Mouse (Mus musculus) CH12.LX (cell line): ENCODE data around the gene Gm7361. TPM values are rescaled to one million over a fixed set of nuclear protein-coding genes. Genes with fewer than 3 reads are reported as not detected.
"Not testable (repeated sequence)": the region's sequence is repeated elsewhere in the genome, so short reads cannot be mapped to it uniquely, and the experiment has no call there.

ENCODE experiments used
- DNase-seq: peaks from one replicate; pipeline ENCODE4 v3.0.0-alpha.2; 2013; ENCODE audit errors: extremely low read depth
- H3K27ac ChIP-seq: 2 replicates; pipeline ENCODE4 v1.5.1; 2012; ENCODE audit warnings: low read depth, mild to moderate bottlenecking, control low read depth, moderate library complexity; ENCODE audit not compliant: insufficient read depth
- H3K27me3 ChIP-seq: replicated peaks from 2 replicates; pipeline ENCODE3; 2012; ENCODE audit warnings: inconsistent platforms
- H3K36me3 ChIP-seq, 2 experiments: replicated peaks in 1 of 2; 2 replicates each; pipeline versions ENCODE3 to v1.6.1; 2012; ENCODE audit warnings: inconsistent platforms in 1 of 2, low read length in 1 of 2, mild to moderate bottlenecking in 1 of 2, mixed read lengths in 1 of 2, moderate library complexity in 1 of 2; ENCODE audit not compliant: control insufficient read depth in 1 of 2, insufficient read depth in 1 of 2
- H3K4me1 ChIP-seq, 2 experiments: 2 replicates each; pipeline ENCODE4 v1.6.1; 2012; ENCODE audit warnings: inconsistent platforms in 1 of 2, moderate library complexity in 1 of 2; ENCODE audit not compliant: insufficient read depth in 2 of 2, control insufficient read depth in 1 of 2
- H3K4me2 ChIP-seq: 2 replicates; pipeline ENCODE4 v1.6.1; 2012; ENCODE audit warnings: low read depth, mild to moderate bottlenecking, control low read depth; ENCODE audit not compliant: poor library complexity, insufficient read depth, severe bottlenecking
- H3K4me3 ChIP-seq, 3 experiments: fragments of 150-350 bp in 1 of 3; sonication (generic) in 1 of 3; replicated peaks in 1 of 3; 2 replicates each; pipeline versions ENCODE3 to v1.5.1; 2011 to 2012; ENCODE audit warnings: low read depth in 2 of 3, low read length in 2 of 3, mild to moderate bottlenecking in 2 of 3, moderate library complexity in 2 of 3, control low read depth in 1 of 3, improper control_type of control experiment in 1 of 3, inconsistent platforms in 1 of 3, mixed read lengths in 1 of 3; ENCODE audit not compliant: poor library complexity in 1 of 3
- H3K79me2 ChIP-seq: replicated peaks from 2 replicates; pipeline ENCODE4 v1.6.1; 2012; ENCODE audit warnings: mild to moderate bottlenecking, moderate library complexity; ENCODE audit not compliant: control insufficient read depth, poor library complexity, insufficient read depth, severe bottlenecking; ENCODE audit errors: extremely low read depth
- H3K9ac ChIP-seq: 2 replicates; pipeline ENCODE4 v1.6.1; 2012; ENCODE audit warnings: low read depth, mild to moderate bottlenecking, control low read depth, moderate library complexity; ENCODE audit not compliant: insufficient read depth
- H3K9me3 ChIP-seq: replicated peaks from 2 replicates; pipeline ENCODE3; 2012; ENCODE audit warnings: low read length, inconsistent platforms, mixed read lengths
- CTCF ChIP-seq, 2 experiments: IDR thresholded peaks in 1 of 2; conservative IDR thresholded peaks in 1 of 2; 2 replicates each; pipeline ENCODE4 v1.5.1; 2011 to 2012; ENCODE audit warnings: low read depth in 2 of 2, low read length in 2 of 2, improper control_type of control experiment in 1 of 2, inconsistent platforms in 1 of 2, mild to moderate bottlenecking in 1 of 2, moderate library complexity in 1 of 2
- E2F4 ChIP-seq: IDR thresholded peaks from 2 replicates; pipeline ENCODE4 v1.6.1; 2011; ENCODE audit warnings: low read depth, low read length, improper control_type of control experiment; ENCODE audit not compliant: insufficient replicate concordance
- ELF1 ChIP-seq: IDR thresholded peaks from 2 replicates; pipeline ENCODE4 v1.6.1; 2014; ENCODE audit warnings: low read depth, mild to moderate bottlenecking, inconsistent platforms, low read length, improper control_type of control experiment
- IRF4 ChIP-seq: IDR thresholded peaks from 2 replicates; pipeline ENCODE4 v1.6.1; 2014; ENCODE audit warnings: low read depth, mild to moderate bottlenecking, inconsistent platforms, low read length, improper control_type of control experiment
- JUN ChIP-seq: IDR thresholded peaks from 2 replicates; pipeline ENCODE4 v1.6.1; 2011; ENCODE audit warnings: low read depth, mild to moderate bottlenecking, low read length, improper control_type of control experiment, moderate library complexity; ENCODE audit not compliant: insufficient read depth
- JUND ChIP-seq: conservative IDR thresholded peaks from 2 replicates; pipeline ENCODE4 v1.6.1; 2011; ENCODE audit warnings: low read depth, low read length, improper control_type of control experiment
- MAFK ChIP-seq: IDR thresholded peaks from 2 replicates; pipeline ENCODE4 v1.6.1; 2011; ENCODE audit warnings: low read length, improper control_type of control experiment; ENCODE audit not compliant: insufficient replicate concordance
- MAZ ChIP-seq: IDR thresholded peaks from 2 replicates; pipeline ENCODE4 v1.6.1; 2012; ENCODE audit warnings: low read depth, mild to moderate bottlenecking, inconsistent platforms, low read length, improper control_type of control experiment, moderate library complexity
- MEF2A ChIP-seq: IDR thresholded peaks from 2 replicates; pipeline ENCODE4 v1.6.1; 2014; ENCODE audit warnings: low read depth, mild to moderate bottlenecking, inconsistent platforms, low read length, improper control_type of control experiment, borderline replicate concordance
- MYC ChIP-seq: IDR thresholded peaks from 2 replicates; pipeline ENCODE4 v1.6.1; 2011; ENCODE audit warnings: low read depth, mild to moderate bottlenecking, improper control_type of control experiment, low read length
- POLR2A ChIP-seq: IDR thresholded peaks from 2 replicates; pipeline ENCODE4 v1.6.1; 2011; ENCODE audit warnings: low read depth, mild to moderate bottlenecking, improper control_type of control experiment, low read length
- POLR2AphosphoS2 ChIP-seq: IDR thresholded peaks from 2 replicates; pipeline ENCODE4 v1.6.1; 2011; ENCODE audit warnings: low read depth, low read length, improper control_type of control experiment
- TBP ChIP-seq: conservative IDR thresholded peaks from 2 replicates; pipeline ENCODE4 v1.6.1; 2011; ENCODE audit warnings: low read depth, low read length, improper control_type of control experiment
- UBTF ChIP-seq: IDR thresholded peaks from 2 replicates; pipeline ENCODE4 v1.6.1; 2012; ENCODE audit warnings: low read depth, mild to moderate bottlenecking, inconsistent platforms, low read length, improper control_type of control experiment, moderate library complexity
- USF1 ChIP-seq: IDR thresholded peaks from 2 replicates; pipeline ENCODE4 v1.6.1; 2014; ENCODE audit warnings: low read depth, mild to moderate bottlenecking, inconsistent platforms, low read length, improper control_type of control experiment
- ZKSCAN1 ChIP-seq: IDR thresholded peaks from 2 replicates; pipeline ENCODE4 v1.6.1; 2012; ENCODE audit warnings: low read depth, inconsistent platforms, low read length, improper control_type of control experiment, borderline replicate concordance
- ZMIZ1 ChIP-seq: IDR thresholded peaks from 2 replicates; pipeline ENCODE4 v1.6.1; 2012; ENCODE audit warnings: low read depth, mild to moderate bottlenecking, inconsistent platforms, low read length, improper control_type of control experiment
- dilution Hi-C: fragments of 300-500 bp; cut with MboI; formaldehyde crosslinking; loops from 2 replicates; pipeline ENCODE4 v1.14.3; 2020; ENCODE audit warnings: low sequenced_read_pairs; ENCODE audit not compliant: extremely low pct_unique_long_range_greater_than_20kb, extremely low pct_ligation_motif_present
- in situ Hi-C: fragments of 300-500 bp; cut with MboI; formaldehyde crosslinking; loops from 3 replicates; pipeline ENCODE4 v1.14.3; 2019; ENCODE audit warnings: low sequenced_read_pairs, low pct_ligation_motif_present, low pct_unique_long_range_greater_than_20kb, mixed read lengths
- polyA plus RNA-seq: library from polyadenylated mRNA; unstranded; fragments of >175 nt; gene quantifications from 2 replicates; pipeline ENCODE4 v1.2.1, GENCODE M21; 2012; ENCODE audit warnings: low read depth; ENCODE audit not compliant: insufficient read length
- total RNA-seq, 2 experiments: library from RNA; depleted of rRNA; stranded (reverse); fragments of 300-350 nt in 1 of 2; fragments of >200 nt in 1 of 2; gene quantifications; 2 replicates each; pipeline ENCODE4 v1.2.3; 2012 to 2014

The Gm7361 gene
- total and polyA plus RNA-seq, 3 experiments: not detected

- dilution Hi-C loops (no loop called here), in situ Hi-C loops (no loop called here)
- Histone ChIP-seq H3K4me2 (no peak overlapping the region), H3K79me2 (no peaks in the 10 kb centered on the region), H3K9ac (no peak overlapping the region), H3K4me1 (no peaks in the 10 kb centered on the region), H3K9me3 (peaks cover 54% of the 10 kb centered on the region), H3K4me3 (no peak overlapping the region), H3K36me3 (no peaks in the 10 kb centered on the region), H3K27me3 (no peaks in the 10 kb centered on the region), H3K27ac (no peak overlapping the region)
- TF ChIP-seq MAFK: no peak
- no peak for TF ChIP-seq MEF2A
- no peak for TF ChIP-seq ZKSCAN1
- no peak for TF ChIP-seq MYC
- TF ChIP-seq UBTF: no peak
- no peak for TF ChIP-seq TBP
- no peak for TF ChIP-seq E2F4
- no peak for TF ChIP-seq ZMIZ1
- no peak for TF ChIP-seq CTCF (conservative IDR thresholded peaks at IDR 0.05 in 1 of 2, IDR thresholded peaks at IDR 0.05 in 1 of 2; ENCODE audit: low read depth in 2 of 2, low read length in 2 of 2)
- TF ChIP-seq ELF1: no peak
- no peak for TF ChIP-seq JUN
- no peak for TF ChIP-seq USF1
- no peak for TF ChIP-seq POLR2AphosphoS2
- no peak for TF ChIP-seq IRF4
- TF ChIP-seq JUND: no peak
- TF ChIP-seq POLR2A: no peak
- no peak for TF ChIP-seq MAZ
- no peak for DNase-seq
Measured at GRCm38 (mm10) chr5:26222076-26222475, 35.4 kb upstream of the Gm7361 start.

- H3K27me3 ChIP-seq, H3K27ac ChIP-seq, H3K4me2 ChIP-seq, dilution Hi-C loops, H3K4me1 ChIP-seq, H3K79me2 ChIP-seq, H3K9ac ChIP-seq, H3K4me3 ChIP-seq, DNase-seq, in situ Hi-C loops, H3K36me3 ChIP-seq: not testable (repeated sequence)
- peaks cover 10% of the 10 kb centered on the region for H3K9me3 ChIP-seq
Measured at GRCm38 (mm10) chr5:26266656-26267055, 9.2 kb downstream of the Gm7361 start.
